Mouse (Mus musculus) myocyte (in vitro differentiated cells): ENCODE data around the gene Ube3b.

Experiments used
- CEBPB ChIP-seq: IDR thresholded peaks from 2 replicates; pipeline ENCODE4 v1.6.1; 2011; ENCODE audit warnings: mild to moderate bottlenecking, moderate library complexity; ENCODE audit not compliant: poor library complexity, insufficient read depth, severe bottlenecking
- E2F4 ChIP-seq: IDR thresholded peaks from one replicate; pipeline ENCODE4 v1.6.1; 2011; ENCODE audit warnings: mild to moderate bottlenecking, control low read depth, moderate library complexity; ENCODE audit not compliant: insufficient read depth
- MAX ChIP-seq: IDR thresholded peaks from one replicate; pipeline ENCODE4 v1.6.1; 2011; ENCODE audit warnings: low read depth, mild to moderate bottlenecking, control low read depth
- MYOD1 ChIP-seq, 3 experiments: IDR thresholded peaks; one replicate each; pipeline ENCODE4 v1.6.1; 2011; ENCODE audit warnings: control low read depth in 2 of 3, low read depth in 2 of 3, mild to moderate bottlenecking in 2 of 3, moderate library complexity in 1 of 3; ENCODE audit not compliant: insufficient read length in 2 of 3, control insufficient read depth in 1 of 3
- MYOG ChIP-seq, 3 experiments: IDR thresholded peaks; one replicate each; pipeline ENCODE4 v1.6.1; 2011; ENCODE audit warnings: control low read depth in 2 of 3, low read depth in 2 of 3, mild to moderate bottlenecking in 2 of 3; ENCODE audit not compliant: insufficient read length in 2 of 3, control insufficient read depth in 1 of 3, insufficient read depth in 1 of 3
- POLR2A ChIP-seq: IDR thresholded peaks from one replicate; pipeline ENCODE4 v1.6.1; 2011; ENCODE audit warnings: low read depth, mild to moderate bottlenecking, control low read depth, moderate library complexity; ENCODE audit not compliant: insufficient read length
- POLR2AphosphoS2 ChIP-seq: IDR thresholded peaks from one replicate; pipeline ENCODE4 v1.6.1; 2011; ENCODE audit warnings: low read depth, control low read depth; ENCODE audit not compliant: insufficient read length
- SRF ChIP-seq: IDR thresholded peaks from one replicate; pipeline ENCODE4 v1.6.1; 2011; ENCODE audit warnings: low read depth; ENCODE audit not compliant: control insufficient read depth, insufficient read length
- TCF12 ChIP-seq: IDR thresholded peaks from one replicate; pipeline ENCODE4 v1.6.1; 2011; ENCODE audit warnings: mild to moderate bottlenecking, control low read depth; ENCODE audit not compliant: poor library complexity, insufficient read depth, severe bottlenecking
- TCF3 ChIP-seq: IDR thresholded peaks from one replicate; pipeline ENCODE4 v1.6.1; 2011; ENCODE audit warnings: low read depth, control low read depth; ENCODE audit not compliant: insufficient read length
- USF1 ChIP-seq: IDR thresholded peaks from one replicate; pipeline ENCODE4 v1.6.1; 2011; ENCODE audit warnings: low read depth, mild to moderate bottlenecking, control low read depth, moderate library complexity

DNA sequence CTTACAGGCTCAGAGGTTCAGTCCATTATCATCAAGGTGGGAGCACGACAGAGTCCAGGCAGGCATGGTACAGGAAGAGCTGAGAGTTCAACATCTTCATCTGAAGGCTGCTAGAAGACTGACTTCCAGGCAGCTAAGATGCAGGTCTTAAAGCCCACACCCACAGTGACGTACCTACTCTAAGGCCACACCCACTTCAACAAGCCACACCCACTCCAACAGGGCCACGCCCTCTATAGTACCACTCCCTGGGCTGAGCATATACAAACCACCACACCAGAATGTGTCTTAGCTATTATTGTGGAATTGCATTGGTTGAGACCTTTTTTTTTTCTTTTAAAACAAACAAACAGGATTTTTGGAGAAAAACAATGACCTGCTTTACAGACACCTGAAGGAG lies 34.9 kb upstream of the Ube3b start:
- TF ChIP-seq POLR2A (no peak), E2F4 (no peak), TCF12 (no peak), POLR2AphosphoS2 (no peak), MYOG (IDR thresholded peaks at IDR 0.05; ENCODE audit: control insufficient read depth in 1 of 3, insufficient read depth in 1 of 3, insufficient read length in 2 of 3, low read depth in 2 of 3) (no peak), MYOD1 (IDR thresholded peaks at IDR 0.05; ENCODE audit: control insufficient read depth in 1 of 3, insufficient read length in 2 of 3, low read depth in 2 of 3) (no peak), USF1 (no peak), MAX (no peak), CEBPB (no peak), SRF (no peak), TCF3 (no peak)
